Mouse (Mus musculus): ENCODE data around the gene Gm14085.

Gm14085 gene

GRCm38 (mm10) chr2:122562251-122562650 is 77.5 kb downstream of the Gm14085 start:
- no peak for DNase-seq

GRCm38 (mm10) chr2:122569439-122569838 is 84.7 kb downstream of the Gm14085 start:
- DNase-seq, result peak; percentile 41 to 71

- DNase-seq, result no peak
These were observed 85.7 kb downstream of the Gm14085 start for GRCm38 (mm10) chr2:122570430-122570829.

GRCm38 (mm10) chr2:122571326-122571725 is 86.6 kb downstream of the Gm14085 start:
- DNase-seq, result no peak

- DNase-seq, result no peak
These were observed 87.7 kb downstream of the Gm14085 start for GRCm38 (mm10) chr2:122572438-122572837.

- DNase-seq, result peak in 1 of 2 experiments; percentile 25
These were observed 90.7 kb downstream of the Gm14085 start for GRCm38 (mm10) chr2:122575470-122575869.

GRCm38 (mm10) chr2:122576295-122576694 is 91.6 kb downstream of the Gm14085 start:
- peak in 1 of 2 experiments; percentile 21 for DNase-seq

- DNase-seq, result no peak
These were observed 92.6 kb downstream of the Gm14085 start for GRCm38 (mm10) chr2:122577316-122577715.
